Mouse (Mus musculus) intestine, postnatal 0 days (tissue): ENCODE results near the gene Desi2. TPM values are rescaled to one million over a fixed set of nuclear protein-coding genes. Genes with fewer than 3 reads are reported as not detected.

Experiments used
- ATAC-seq: fragments of 200-750 bp; cut with Nextera tagmentation; 2 replicates; pipeline ENCODE4 v1.8.0; 2017; ENCODE audit warnings: mild to moderate bottlenecking, moderate TSS enrichment, moderate library complexity
- H3K27ac ChIP-seq: fragments of 300-500 bp; sonication (generic); 2 replicates; pipeline ENCODE4 v1.5.1; 2014; ENCODE audit warnings: mild to moderate bottlenecking, low read depth, low read length, moderate library complexity
- H3K27me3 ChIP-seq: fragments of 300-500 bp; sonication (generic); replicated peaks from 2 replicates; pipeline ENCODE4 v1.6.1; 2014; ENCODE audit warnings: low read length, mixed read lengths; ENCODE audit not compliant: control insufficient read depth, insufficient read depth
- H3K36me3 ChIP-seq: fragments of 300-500 bp; sonication (generic); 2 replicates; pipeline ENCODE4 v1.6.1; 2014; ENCODE audit warnings: mild to moderate bottlenecking, moderate library complexity; ENCODE audit not compliant: control insufficient read depth, insufficient read depth
- H3K4me1 ChIP-seq: fragments of 300-500 bp; sonication (generic); replicated peaks from 2 replicates; pipeline ENCODE4 v1.6.1; 2014; ENCODE audit warnings: antibody characterized with exemption, low read length, mixed read lengths; ENCODE audit not compliant: control insufficient read depth, insufficient read depth
- H3K4me2 ChIP-seq: fragments of 300-500 bp; sonication (generic); replicated peaks from 2 replicates; pipeline ENCODE4 v1.6.1; 2014; ENCODE audit warnings: low read depth, mild to moderate bottlenecking, moderate library complexity
- H3K4me3 ChIP-seq: fragments of 300-500 bp; sonication (generic); 2 replicates; pipeline ENCODE4 v1.5.1; 2014; ENCODE audit warnings: low read depth, low read length
- H3K9ac ChIP-seq: fragments of 300-500 bp; sonication (generic); 2 replicates; pipeline ENCODE4 v1.6.1; 2014; ENCODE audit warnings: mild to moderate bottlenecking, low read depth, low read length
- H3K9me3 ChIP-seq: fragments of 300-500 bp; sonication (generic); 2 replicates; pipeline ENCODE4 v1.6.1; 2016; ENCODE audit warnings: mixed run types; ENCODE audit not compliant: control insufficient read depth
- CTCF ChIP-seq: sonication (generic); IDR thresholded peaks from 2 replicates; pipeline ENCODE4 v1.5.1; 2016; ENCODE audit warnings: low read depth, mild to moderate bottlenecking, control low read depth, antibody characterized with exemption, moderate library complexity
- WGBS: fragments of 180-500 bp; shearing (Covaris S2); extraction: QIAGEN DNeasy Blood & Tissue Kit; methylation state at CpG from one replicate; pipeline ENCODE4 v1.1.7; 2014; 5-methylcytosine and 5-hydroxymethylcytosine counted together
- polyA plus RNA-seq: library from polyadenylated mRNA; unstranded; fragments of >200 nt; fragmentation: Nextera tagmentation; extraction: Ambion mirVana; gene quantifications from 2 replicates; pipeline ENCODE4 v1.2.1, GENCODE M21; 2015

Gene Desi2
- polyA plus RNA-seq, 1 experiment from 2014 or later = 26.9 TPM

- H3K27me3 ChIP-seq = no peaks in the 10 kb centered on the region
- H3K4me2 ChIP-seq = no peak overlapping the region
- H3K36me3 ChIP-seq = no peaks in the 10 kb centered on the region
- H3K9me3 ChIP-seq = 0 out of 2 replicates have a peak, but pooled peaks cover under 1% of the 10 kb centered on the region
- H3K27ac ChIP-seq = no peak overlapping the region
- H3K4me3 ChIP-seq = no peak overlapping the region
- TF ChIP-seq CTCF = no peak
- WGBS = 97% methylated on average over 3 of the region's 3 CpGs
- H3K4me1 ChIP-seq = no peaks in the 10 kb centered on the region
- ATAC-seq = no peak
- no peak overlapping the region for H3K9ac ChIP-seq
These were observed 46.9 kb downstream of the Desi2 start for GRCm38 (mm10) chr1:178234109-178234508.

DNA sequence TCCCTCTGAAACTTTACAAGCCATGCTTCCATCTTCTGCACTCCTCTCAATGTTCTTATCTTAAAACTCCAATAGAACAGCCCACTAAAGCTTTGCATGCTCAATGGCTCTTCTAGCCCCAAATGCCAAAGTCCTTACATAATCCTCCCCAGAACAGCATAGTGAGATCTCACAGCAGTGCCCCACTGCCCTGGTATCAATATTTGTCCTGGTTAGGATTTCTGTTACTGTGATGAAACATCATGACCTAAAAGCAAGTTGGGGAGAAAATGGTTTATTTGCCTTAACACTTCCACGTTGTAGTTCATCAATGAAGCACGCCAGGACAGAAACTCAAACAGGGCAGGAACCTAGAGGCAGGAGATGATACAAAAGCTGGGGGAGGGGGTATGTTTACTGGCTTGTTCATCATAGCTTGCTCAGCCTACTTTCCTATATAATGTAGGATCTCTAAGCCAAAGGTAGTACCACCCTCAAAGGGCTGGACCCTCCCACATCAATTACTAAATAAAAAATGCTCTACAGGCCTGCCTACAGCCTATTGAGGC is 48.8 kb downstream of the Desi2 start:
- H3K27me3 ChIP-seq = no peaks in the 10 kb centered on the region
- no peaks in the 10 kb centered on the region for H3K36me3 ChIP-seq
- H3K4me2 ChIP-seq = no peak overlapping the region
- no peak overlapping the region for H3K4me3 ChIP-seq
- H3K27ac ChIP-seq = no peak overlapping the region
- no peak for ATAC-seq
- H3K4me1 ChIP-seq = no peaks in the 10 kb centered on the region
- WGBS = 61% methylated on average over 2 of the region's 2 CpGs
- no peak overlapping the region for H3K9ac ChIP-seq
- TF ChIP-seq CTCF = no peak
- no peaks in the 10 kb centered on the region for H3K9me3 ChIP-seq

DNA sequence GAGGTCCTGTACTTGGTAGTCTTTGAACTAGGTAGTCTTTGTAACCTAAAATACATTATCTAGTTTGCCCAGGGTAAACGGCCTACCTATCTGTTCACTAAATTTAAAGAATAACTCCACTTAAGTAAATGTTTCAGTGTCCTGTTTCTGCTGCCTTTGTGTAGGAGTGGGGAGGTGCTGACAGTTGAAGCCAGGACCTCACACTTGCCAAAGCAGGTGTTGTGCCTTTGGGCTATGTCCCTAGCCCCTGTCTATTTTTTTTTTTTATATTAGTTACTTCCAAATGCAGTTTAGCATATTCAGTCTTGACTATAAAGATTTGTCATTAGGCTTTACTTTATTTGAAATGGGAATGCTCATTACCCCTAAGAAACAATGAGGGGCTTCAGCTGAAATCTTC is 51.5 kb downstream of the Desi2 start:
- Histone ChIP-seq H3K9ac (no peak overlapping the region), H3K4me1 (no peaks in the 10 kb centered on the region), H3K27me3 (no peaks in the 10 kb centered on the region), H3K4me2 (no peak overlapping the region), H3K36me3 (0 out of 2 replicates have a peak, but pooled peaks cover 3% of the 10 kb centered on the region), H3K27ac (no peak overlapping the region), H3K4me3 (no peak overlapping the region), H3K9me3 (no peaks in the 10 kb centered on the region)
- no peak for ATAC-seq
- 83% methylated on average over 1 of the region's 1 CpGs for WGBS
- TF ChIP-seq CTCF = no peak

DNA sequence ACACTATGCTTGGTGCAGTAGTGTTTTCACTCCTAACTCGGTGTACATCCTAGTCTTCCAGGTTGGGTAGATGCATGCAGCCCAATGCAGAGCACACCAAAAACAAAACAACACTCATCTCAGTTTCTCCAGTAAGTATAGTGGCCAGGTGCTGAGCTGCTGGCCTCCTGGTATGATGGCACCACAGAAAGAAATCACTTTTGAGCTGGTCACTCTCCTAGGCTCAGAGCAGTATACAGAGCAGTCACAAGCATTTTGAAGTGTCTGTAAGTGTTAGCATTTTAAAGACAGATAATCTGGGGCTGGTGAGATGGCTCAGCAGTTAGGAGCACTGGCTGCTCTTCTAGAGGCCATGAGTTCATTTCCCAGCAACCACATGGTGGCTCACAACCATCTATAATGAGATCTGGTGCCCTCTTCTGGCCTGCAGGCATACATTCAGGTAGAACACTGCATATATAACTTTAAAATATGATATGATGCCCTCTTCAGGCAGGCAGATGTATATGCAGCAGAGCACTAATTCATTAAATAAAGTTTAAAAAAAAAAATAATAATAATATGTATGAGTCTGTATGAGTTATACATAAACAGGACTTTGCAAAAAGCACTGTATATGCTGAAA is 54.8 kb downstream of the Desi2 start:
- Histone ChIP-seq H3K4me3 (no peak overlapping the region), H3K9ac (no peak overlapping the region), H3K4me2 (no peak overlapping the region), H3K36me3 (peaks cover 13% of the 10 kb centered on the region), H3K27me3 (no peaks in the 10 kb centered on the region), H3K4me1 (no peaks in the 10 kb centered on the region), H3K27ac (no peak overlapping the region), H3K9me3 (no peaks in the 10 kb centered on the region)
- 97% methylated on average over 1 of the region's 1 CpGs for WGBS
- peak; percentile 45; the same call in 1 of the 2 replicates for ATAC-seq
- TF ChIP-seq CTCF = peak; percentile 73

DNA sequence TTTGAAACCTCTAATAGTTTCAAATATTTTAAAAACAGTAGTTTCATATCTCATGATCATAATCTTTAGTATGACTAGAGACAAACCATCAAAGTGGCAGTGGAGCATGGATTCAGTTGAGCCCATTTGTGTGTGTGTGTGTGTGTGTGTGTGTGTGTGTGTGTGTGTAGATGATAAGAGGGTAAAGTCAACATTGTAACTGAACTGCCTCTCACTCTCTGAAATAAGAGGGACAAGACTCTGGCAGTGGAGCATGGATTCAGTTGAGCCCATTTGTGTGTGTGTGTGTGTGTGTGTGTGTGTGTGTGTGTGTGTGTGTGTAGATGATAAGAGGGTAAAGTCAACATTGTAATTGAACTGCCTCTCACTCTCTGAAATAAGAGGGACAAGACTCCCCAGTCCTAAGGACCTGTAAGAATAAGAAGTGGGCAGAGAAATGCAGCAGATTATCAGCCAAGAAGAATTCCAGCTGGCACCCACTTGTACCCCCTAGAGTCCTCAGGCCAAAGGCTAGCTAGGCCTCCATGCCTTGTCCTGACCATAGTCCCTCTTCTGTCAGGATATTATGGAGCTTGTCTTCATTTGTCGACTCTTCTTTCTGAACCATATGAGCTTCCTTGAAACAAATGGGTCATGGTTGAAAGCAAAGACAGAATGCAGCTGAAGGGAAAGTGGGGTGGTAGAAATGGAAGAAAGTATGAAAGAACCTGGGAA is 61.0 kb downstream of the Desi2 start:
- Histone ChIP-seq H3K9me3 (no peaks in the 10 kb centered on the region), H3K27me3 (no peaks in the 10 kb centered on the region), H3K36me3 (peaks cover 30% of the 10 kb centered on the region), H3K4me2 (no peak overlapping the region), H3K4me1 (no peaks in the 10 kb centered on the region), H3K4me3 (no peak overlapping the region), H3K9ac (no peak overlapping the region), H3K27ac (no peak overlapping the region)
- no peak for TF ChIP-seq CTCF
- no peak for ATAC-seq
- 93% methylated on average over 1 of the region's 1 CpGs for WGBS

GRCm38 (mm10) chr1:178254598-178254997 is 67.4 kb downstream of the Desi2 start:
- H3K27ac ChIP-seq = no peak overlapping the region
- no peak for ATAC-seq
- TF ChIP-seq CTCF = no peak
- H3K4me1 ChIP-seq = no peaks in the 10 kb centered on the region
- H3K36me3 ChIP-seq = peaks cover 13% of the 10 kb centered on the region
- H3K9me3 ChIP-seq = no peaks in the 10 kb centered on the region
- no peak overlapping the region for H3K4me2 ChIP-seq
- 91% methylated on average over 4 of the region's 4 CpGs for WGBS
- no peak overlapping the region for H3K4me3 ChIP-seq
- H3K27me3 ChIP-seq = no peaks in the 10 kb centered on the region
- H3K9ac ChIP-seq = no peak overlapping the region
